16 mouse cellular contexts compared by ENCODE assay signal in genomic region chr11:17170938-17171729, GRCm38 (mm10).
"Had no signal": no experiment of that assay in that cellular context is flagged by ENCODE, and none has a peak within 500 bp of the region (broad histone marks: within the 10 kb centered on the region; RNA-seq: fewer than 3 reads in every experiment).

No protein-coding gene starts in this region.

- H3K9me3 ChIP-seq: liver, embryonic 13.5 days; midbrain, embryonic 15.5 days; neural tube, embryonic 15.5 days had no signal

- DNase-seq: kidney, adult 2 months; kidney, postnatal 36 days; layer of hippocampus, postnatal 36 days; liver, embryonic 13.5 days; right cerebral cortex, adult 18-20 months; right cerebral cortex, postnatal 14 days; right cerebral cortex, postnatal 4 days; thymus, postnatal 25 days had no signal

- H3K4me1 ChIP-seq: neural tube, embryonic 12.5 days had no signal

- H3K9ac ChIP-seq: liver, embryonic 13.5 days; midbrain, embryonic 15.5 days; neural tube, embryonic 12.5 days; neural tube, embryonic 15.5 days had no signal

- H3K27me3 ChIP-seq: liver, embryonic 13.5 days; megakaryocyte, embryonic 14.5 days; midbrain, embryonic 15.5 days; neural tube, embryonic 12.5 days; neural tube, embryonic 15.5 days had no signal

- H3K4me2 ChIP-seq: liver, embryonic 13.5 days; midbrain, embryonic 15.5 days; neural tube, embryonic 12.5 days; neural tube, embryonic 15.5 days had no signal

- H3K27ac ChIP-seq: kidney, postnatal 0 days; left cerebral cortex, adult 2 months; liver, embryonic 13.5 days; midbrain, embryonic 10.5 days; midbrain, embryonic 15.5 days; neural tube, embryonic 12.5 days; neural tube, embryonic 15.5 days had no signal

- H3K36me3 ChIP-seq: neural tube, embryonic 15.5 days had no signal

- ATAC-seq: intestine, postnatal 0 days; midbrain, embryonic 15.5 days had no signal

- H3K4me3 ChIP-seq: left cerebral cortex, adult 2 months; liver, embryonic 13.5 days; megakaryocyte, embryonic 14.5 days; midbrain, embryonic 10.5 days; midbrain, embryonic 15.5 days; neural tube, embryonic 12.5 days; neural tube, embryonic 15.5 days had no signal
